Mouse (Mus musculus) midbrain, embryonic 10.5 days (tissue): ENCODE data around the gene Ccnl2. TPM values are rescaled to one million over a fixed set of nuclear protein-coding genes. Genes with fewer than 3 reads are reported as not detected.

Source experiments
- DNase-seq: peaks from one replicate; pipeline ENCODE4 v3.0.0-alpha.2; 2017; ENCODE audit warnings: low spot score
- H3K27ac ChIP-seq: fragments of 300-500 bp; sonication (generic); replicated peaks from 2 replicates; pipeline ENCODE4 v1.5.1; 2016; ENCODE audit warnings: mild to moderate bottlenecking
- H3K27me3 ChIP-seq: fragments of 300-500 bp; sonication (generic); 2 replicates; pipeline ENCODE4 v1.6.1; 2016; ENCODE audit warnings: low read depth, mild to moderate bottlenecking; ENCODE audit not compliant: poor library complexity, severe bottlenecking
- H3K36me3 ChIP-seq: fragments of 300-500 bp; sonication (generic); 2 replicates; pipeline ENCODE4 v1.6.1; 2016; ENCODE audit warnings: mild to moderate bottlenecking, moderate library complexity
- H3K4me1 ChIP-seq: fragments of 300-500 bp; sonication (generic); 2 replicates; pipeline ENCODE4 v1.6.1; 2016
- H3K4me3 ChIP-seq: fragments of 300-500 bp; sonication (generic); 2 replicates; pipeline ENCODE4 v1.5.1; 2016; ENCODE audit warnings: mild to moderate bottlenecking, moderate library complexity
- H3K9me3 ChIP-seq: fragments of 300-500 bp; sonication (generic); replicated peaks from 2 replicates; pipeline ENCODE4 v1.6.1; 2016; ENCODE audit warnings: mild to moderate bottlenecking
- WGBS: fragments of 180-500 bp; shearing (Covaris S2); methylation state at CpG from one replicate; pipeline ENCODE4 v1.1.7; 2016; 5-methylcytosine and 5-hydroxymethylcytosine counted together
- polyA plus RNA-seq: library from polyadenylated mRNA; unstranded; fragments of >200 nt; fragmentation: Nextera tagmentation; extraction: Ambion mirVana; gene quantifications from 2 replicates; pipeline ENCODE4 v1.2.1, GENCODE M21; 2016

The Ccnl2 gene
- polyA plus RNA-seq, 1 experiment from 2014 or later, result 161 TPM

- 55% methylated on average over 10 of the region's 10 CpGs for WGBS
- peak overlapping the region; percentile 88 for H3K27ac ChIP-seq
Measured at GRCm38 (mm10) chr4:155832321-155832720, 20.0 kb downstream of the Ccnl2 start.

GRCm38 (mm10) chr4:155833234-155833633 is 20.9 kb downstream of the Ccnl2 start:
- Histone ChIP-seq H3K27me3 (no peaks in the 10 kb centered on the region), H3K4me3 (peak overlapping the region; percentile 22), H3K9me3 (no peaks in the 10 kb centered on the region), H3K27ac (no peak overlapping the region), H3K4me1 (peaks cover 27% of the 10 kb centered on the region), H3K36me3 (peaks cover 32% of the 10 kb centered on the region)
- WGBS, result 91% methylated on average over 4 of the region's 4 CpGs
- DNase-seq, result no peak

More at GRCm38 (mm10) chr4:155832321-155832720, 20.0 kb downstream of the Ccnl2 start:
- peak overlapping the region; percentile 70 for H3K4me3 ChIP-seq
- no peak for DNase-seq
- peaks cover 27% of the 10 kb centered on the region for H3K4me1 ChIP-seq
- H3K9me3 ChIP-seq, result no peaks in the 10 kb centered on the region
- H3K27me3 ChIP-seq, result no peaks in the 10 kb centered on the region
- peaks cover 41% of the 10 kb centered on the region for H3K36me3 ChIP-seq

GRCm38 (mm10) chr4:155833836-155834235 is 21.5 kb downstream of the Ccnl2 start:
- Histone ChIP-seq H3K27ac (no peak overlapping the region; the same call in 1 of the 2 replicates), H3K36me3 (peaks cover 28% of the 10 kb centered on the region), H3K9me3 (no peaks in the 10 kb centered on the region), H3K4me3 (peak overlapping the region; percentile 22; the same call in 1 of the 2 replicates), H3K4me1 (peaks cover 32% of the 10 kb centered on the region), H3K27me3 (no peaks in the 10 kb centered on the region)
- DNase-seq, result peak; percentile 75
- WGBS, result 41% methylated on average over 2 of the region's 2 CpGs

- 87% methylated on average over 11 of the region's 11 CpGs for WGBS
Measured at GRCm38 (mm10) chr4:155837404-155838010, 25.2 kb downstream of the Ccnl2 start.

GRCm38 (mm10) chr4:155838187-155839153 is 26.2 kb downstream of the Ccnl2 start:
- H3K36me3 ChIP-seq, result peaks cover 31% of the 10 kb centered on the region
- H3K4me3 ChIP-seq, result peak overlapping the region; percentile 66
- peak overlapping the region; percentile 87 for H3K27ac ChIP-seq
- H3K9me3 ChIP-seq, result no peaks in the 10 kb centered on the region
- DNase-seq, result no peak
- H3K27me3 ChIP-seq, result peaks cover 32% of the 10 kb centered on the region
- H3K4me1 ChIP-seq, result peaks cover 42% of the 10 kb centered on the region
- 59% methylated on average over 8 of the region's 8 CpGs for WGBS

More at GRCm38 (mm10) chr4:155837404-155838010, 25.2 kb downstream of the Ccnl2 start:
- no peaks in the 10 kb centered on the region for H3K9me3 ChIP-seq
- no peak overlapping the region for H3K4me3 ChIP-seq
- no peak overlapping the region for H3K27ac ChIP-seq
- no peak for DNase-seq
- H3K4me1 ChIP-seq, result peaks cover 51% of the 10 kb centered on the region
- H3K27me3 ChIP-seq, result peaks cover 24% of the 10 kb centered on the region
- peaks cover 31% of the 10 kb centered on the region for H3K36me3 ChIP-seq

- peaks cover 33% of the 10 kb centered on the region for H3K36me3 ChIP-seq
Measured at GRCm38 (mm10) chr4:155839483-155839910, 27.2 kb downstream of the Ccnl2 start, which contains the start of gene Mxra8. Gene Mxra8 (plus strand): TSS chr4:155839680.

GRCm38 (mm10) chr4:155840076-155841002 is 28.1 kb downstream of the Ccnl2 start:
- H3K27ac ChIP-seq, result peak overlapping the region; percentile 87
- 11% methylated on average over 8 of the region's 8 CpGs for WGBS
- H3K9me3 ChIP-seq, result no peaks in the 10 kb centered on the region
- no peak for DNase-seq
- H3K4me1 ChIP-seq, result peaks cover 36% of the 10 kb centered on the region
- H3K4me3 ChIP-seq, result peak overlapping the region; percentile 66
- peaks cover 32% of the 10 kb centered on the region for H3K27me3 ChIP-seq
- peaks cover 30% of the 10 kb centered on the region for H3K36me3 ChIP-seq

More at GRCm38 (mm10) chr4:155839483-155839910, 27.2 kb downstream of the Ccnl2 start, which contains the start of gene Mxra8:
- no peaks in the 10 kb centered on the region for H3K9me3 ChIP-seq
- peak within 1 kb of the TSS; percentile 66 for H3K4me3 ChIP-seq
- DNase-seq, result peak; percentile 88
- H3K27ac ChIP-seq, result peak within 1 kb of the TSS; percentile 87
- H3K27me3 ChIP-seq, result peaks cover 32% of the 10 kb centered on the region
- 1% methylated on average over 16 of the region's 16 CpGs for WGBS
- peaks cover 36% of the 10 kb centered on the region for H3K4me1 ChIP-seq

- peak; percentile 44 for DNase-seq
- H3K36me3 ChIP-seq, result peaks cover 28% of the 10 kb centered on the region
- 1% methylated on average over 32 of the region's 32 CpGs for WGBS
- H3K27me3 ChIP-seq, result peaks cover 32% of the 10 kb centered on the region
- peak overlapping the region; percentile 66 for H3K4me3 ChIP-seq
- H3K9me3 ChIP-seq, result no peaks in the 10 kb centered on the region
- H3K4me1 ChIP-seq, result peaks cover 36% of the 10 kb centered on the region
- peak overlapping the region; percentile 87 for H3K27ac ChIP-seq
Measured at GRCm38 (mm10) chr4:155841003-155841454, 28.7 kb downstream of the Ccnl2 start.

- Histone ChIP-seq H3K27me3 (peaks cover 36% of the 10 kb centered on the region), H3K4me3 (peak overlapping the region; percentile 66), H3K4me1 (peaks cover 43% of the 10 kb centered on the region), H3K9me3 (no peaks in the 10 kb centered on the region), H3K36me3 (peaks cover 28% of the 10 kb centered on the region), H3K27ac (no peak overlapping the region; the same call in 1 of the 2 replicates)
- 36% methylated on average over 38 of the region's 38 CpGs for WGBS
- no peak for DNase-seq
Measured at GRCm38 (mm10) chr4:155841651-155842270, 29.5 kb downstream of the Ccnl2 start.

- Histone ChIP-seq H3K27me3 (peaks cover 36% of the 10 kb centered on the region), H3K4me3 (no peak overlapping the region), H3K36me3 (peaks cover 28% of the 10 kb centered on the region), H3K4me1 (peaks cover 52% of the 10 kb centered on the region), H3K27ac (no peak overlapping the region), H3K9me3 (no peaks in the 10 kb centered on the region)
- 92% methylated on average over 5 of the region's 5 CpGs for WGBS
- DNase-seq, result no peak
Measured at GRCm38 (mm10) chr4:155843231-155843630, 30.9 kb downstream of the Ccnl2 start.

- H3K4me3 ChIP-seq, result peak within 1 kb of the TSS; percentile 94
- WGBS, result 2% methylated on average over 62 of the region's 65 CpGs
- peak; percentile 94 for DNase-seq
- peaks cover 24% of the 10 kb centered on the region for H3K36me3 ChIP-seq
- H3K27ac ChIP-seq, result peak within 1 kb of the TSS; percentile 89
- no peaks in the 10 kb centered on the region for H3K9me3 ChIP-seq
- H3K4me1 ChIP-seq, result peaks cover 37% of the 10 kb centered on the region
- H3K27me3 ChIP-seq, result peaks cover 17% of the 10 kb centered on the region
Measured at GRCm38 (mm10) chr4:155846871-155847578, 34.7 kb downstream of the Ccnl2 start, which contains the start of gene Dvl1. Gene Dvl1 (plus strand): TSS chr4:155847402.
